ENCODE assay signal across 22 mouse cellular contexts in genomic region chr8:94135556-94135955, GRCm38 (mm10). TPM values are rescaled to one million over a fixed set of nuclear protein-coding genes. Genes with fewer than 3 reads are reported as not detected.
"Had no signal": no experiment of that assay in that cellular context is flagged by ENCODE, and none has a peak within 500 bp of the region (broad histone marks: within the 10 kb centered on the region; RNA-seq: fewer than 3 reads in every experiment).

No protein-coding gene starts in this region.

- H3K4me2 ChIP-seq: neural tube, embryonic 13.5 days; neural tube, embryonic 15.5 days; stomach, embryonic 15.5 days had no signal

- H3K9ac ChIP-seq: neural tube, embryonic 13.5 days; neural tube, embryonic 15.5 days; stomach, embryonic 15.5 days had no signal

- H3K27me3 ChIP-seq: neural tube, embryonic 13.5 days; neural tube, embryonic 15.5 days; stomach, embryonic 15.5 days had no signal

- H3K4me3 ChIP-seq: neural tube, embryonic 13.5 days; neural tube, embryonic 15.5 days; stomach, embryonic 15.5 days had no signal

- H3K4me1 ChIP-seq: neural tube, embryonic 13.5 days; neural tube, embryonic 15.5 days; stomach, embryonic 15.5 days had no signal

- DNase-seq: retina, postnatal 1 day; right cerebral cortex, adult 18-20 months; right cerebral cortex, postnatal 14 days; right cerebral cortex, postnatal 25 days; right cerebral cortex, postnatal 4 days; spleen, adult 18-20 months; thymus, adult 18-20 months; thymus, adult 2 months; thymus, postnatal 14 days; thymus, postnatal 25 days; thymus, postnatal 36 days; thymus, postnatal 4 days had no signal

- H3K27ac ChIP-seq: neural tube, embryonic 13.5 days; neural tube, embryonic 15.5 days; stomach, embryonic 15.5 days; stomach, postnatal 0 days had no signal

- H3K9me3 ChIP-seq: neural tube, embryonic 13.5 days; neural tube, embryonic 15.5 days; stomach, embryonic 15.5 days had no signal

- H3K36me3 ChIP-seq: neural tube, embryonic 13.5 days; neural tube, embryonic 15.5 days; stomach, embryonic 15.5 days had no signal

RNA-seq across cellular contexts. Expression of gene Mt4, which starts 1.4 kb away (rescaled TPM):
- polyA plus RNA-seq: neural tube, embryonic 13.5 days; neural tube, embryonic 14.5 days; neural tube, embryonic 15.5 days; small intestine, adult 2 months; spleen, adult 2 months; stomach, embryonic 14.5 days; testis, adult 2 months; urinary bladder, adult 2 months had no signal

RNA-seq across cellular contexts. Expression of gene Mt3, which starts 16.9 kb away (rescaled TPM):
- polyA plus RNA-seq: spleen, adult 2 months had no signal
